Comparison of ENCODE assay signal across 24 mouse cellular contexts in the genomic region with DNA sequence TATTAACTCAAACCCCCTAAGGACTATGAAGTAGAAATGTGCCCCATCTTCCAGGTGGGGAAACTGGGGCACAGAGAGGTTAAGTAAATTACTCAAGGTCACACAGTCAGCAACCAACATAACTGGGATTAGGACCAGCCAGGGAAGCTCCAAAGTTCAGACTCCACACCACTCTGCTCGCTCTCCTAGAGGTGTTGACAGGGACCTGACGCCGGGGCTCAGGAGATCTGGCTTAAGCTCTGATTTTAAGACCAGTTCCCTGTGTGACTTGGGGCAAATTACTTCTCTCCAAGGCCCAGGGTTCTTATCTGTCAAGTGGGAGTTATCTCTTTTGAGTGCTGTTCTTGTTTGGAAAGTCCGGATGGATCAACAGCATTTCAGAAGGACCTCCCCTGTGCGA. TPM values are rescaled to one million over a fixed set of nuclear protein-coding genes. Genes with fewer than 3 reads are reported as not detected.
"Had no signal": no experiment of that assay in that cellular context is flagged by ENCODE, and none has a peak within 500 bp of the region (broad histone marks: within the 10 kb centered on the region; RNA-seq: fewer than 3 reads in every experiment).

No protein-coding gene starts in this region.

- DNase-seq: kidney, postnatal 14 days; layer of hippocampus, adult 9-11 months; liver, embryonic 13.5 days; lung, embryonic 14.5 days; midbrain, embryonic 14.5 days; thymus, adult 2 months; thymus, postnatal 14 days; thymus, postnatal 4 days had no signal

- H3K4me2 ChIP-seq: intestine, embryonic 15.5 days; kidney, embryonic 15.5 days; liver, embryonic 13.5 days; lung, embryonic 14.5 days had no signal

- H3K36me3 ChIP-seq: intestine, embryonic 15.5 days; kidney, embryonic 15.5 days had no signal

- ATAC-seq: hindbrain, embryonic 16.5 days; intestine, embryonic 15.5 days; lung, postnatal 0 days had no signal

- H3K9me3 ChIP-seq: intestine, embryonic 15.5 days; kidney, embryonic 15.5 days; liver, embryonic 13.5 days had no signal

- H3K9ac ChIP-seq: intestine, embryonic 15.5 days; kidney, embryonic 15.5 days; liver, embryonic 13.5 days; lung, embryonic 14.5 days had no signal

- H3K27me3 ChIP-seq: intestine, embryonic 15.5 days; kidney, embryonic 15.5 days; liver, embryonic 13.5 days had no signal

- H3K27ac ChIP-seq: intestine, embryonic 15.5 days; layer of hippocampus, adult 2 months; liver, embryonic 13.5 days; macrophage; stomach, postnatal 0 days had no signal

- H3K4me3 ChIP-seq: intestine, embryonic 15.5 days; kidney, embryonic 15.5 days; layer of hippocampus, adult 2 months; liver, embryonic 13.5 days had no signal

RNA-seq across cellular contexts. Expression of gene Hnf4a, which starts 52.6 kb away (rescaled TPM):
- total RNA-seq: layer of hippocampus, adult 2 months; layer of hippocampus, postnatal 25 days; left cerebral cortex, adult 18-20 months; left cerebral cortex, postnatal 10 days; left cerebral cortex, postnatal 36 days; megakaryocyte, adult 5-6 weeks; midbrain, postnatal 0 days had no signal
- polyA plus RNA-seq: hindbrain, embryonic 16.5 days; limb, embryonic 11.5 days; macrophage; midbrain, embryonic 14.5 days; midbrain, postnatal 0 days; neural tube, embryonic 11.5 days; neural tube, embryonic 14.5 days had no signal
